Mouse (Mus musculus) lung, adult 2 months (tissue): Measurements from ENCODE around the gene Rhod. TPM values are rescaled to one million over a fixed set of nuclear protein-coding genes. Genes with fewer than 3 reads are reported as not detected.
"Not testable (repeated sequence)": the region's sequence is repeated elsewhere in the genome, so short reads cannot be mapped to it uniquely, and the experiment has no call there.

Experiments
- DNase-seq: peaks from one replicate; pipeline ENCODE4 v3.0.0; 2022
- H3K4me1 ChIP-seq: fragments of 200-500 bp; 2 replicates; pipeline ENCODE4 v1.6.1; 2011; ENCODE audit warnings: low read length; ENCODE audit not compliant: control insufficient read depth, insufficient read depth
- H3K4me3 ChIP-seq: fragments of 200-500 bp; replicated peaks from 2 replicates; pipeline ENCODE3; 2011; ENCODE audit warnings: low read depth, mild to moderate bottlenecking, control low read depth, low read length; ENCODE audit errors: extremely low read depth
- CTCF ChIP-seq: fragments of 200-500 bp; IDR thresholded peaks from 2 replicates; pipeline ENCODE4 v1.5.1; 2011; ENCODE audit warnings: mild to moderate bottlenecking, low read length, control low read depth; ENCODE audit not compliant: insufficient read depth
- POLR2A ChIP-seq: fragments of 200-500 bp; IDR thresholded peaks from 2 replicates; pipeline ENCODE4 v1.6.1; 2011; ENCODE audit warnings: low read depth, mild to moderate bottlenecking, control low read depth, low read length, borderline replicate concordance; ENCODE audit errors: extremely low read depth
- whole genome bisulfite sequencing: fragments of 180-500 bp; shearing (Covaris S2); methylation state at CpG from one replicate; pipeline ENCODE4 v1.1.7; 2018; 5-methylcytosine and 5-hydroxymethylcytosine counted together
- polyA plus RNA-seq: library from polyadenylated mRNA; depleted of rRNA; stranded (reverse); fragments of >200 nt; gene quantifications from 2 replicates; pipeline ENCODE4 v1.2.3, GENCODE M21; 2012; rRNA removed

Gene Rhod
- polyA plus RNA-seq, 1 experiment, result 17.5 TPM

DNA sequence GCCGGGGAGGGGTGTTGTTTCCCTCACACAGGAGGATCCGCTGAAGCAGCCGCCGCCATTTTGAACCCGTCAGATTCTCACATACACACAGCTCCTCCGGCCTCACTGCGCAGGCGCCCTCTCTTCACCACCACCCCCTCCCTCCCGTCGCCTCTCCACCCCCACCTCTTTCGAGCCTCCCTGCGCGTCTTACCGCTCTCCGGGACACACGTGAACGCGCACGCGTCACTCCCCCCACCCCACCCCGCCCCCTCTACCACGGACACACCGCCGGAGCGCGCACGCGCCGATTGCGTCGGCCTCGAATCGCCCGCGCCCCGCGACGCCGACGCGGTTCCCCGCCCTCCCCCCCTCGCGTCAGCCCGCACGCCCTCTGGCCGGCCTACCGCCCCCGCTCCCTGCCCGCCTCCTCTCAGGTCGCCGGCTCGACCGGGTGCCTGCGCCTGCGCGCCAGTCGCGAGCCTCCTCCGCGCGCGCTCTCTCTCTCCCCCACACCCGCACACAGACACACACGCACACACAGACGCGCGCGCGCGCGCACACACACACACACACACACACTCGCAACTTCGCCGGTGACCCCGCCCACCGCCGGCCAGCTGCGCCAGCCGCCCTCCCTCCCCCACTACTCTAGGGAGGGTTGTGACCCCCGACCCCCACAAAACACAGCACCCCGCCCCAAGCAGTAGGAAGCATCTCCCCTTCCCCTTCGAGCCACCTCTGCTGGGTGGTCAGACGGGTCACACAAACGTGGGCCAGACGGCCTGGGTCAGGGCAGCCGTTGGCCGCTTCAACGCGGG is 42.0 kb downstream of the Rhod start:
- 1% methylated on average over 80 of the region's 90 CpGs for WGBS
- Histone ChIP-seq H3K4me1 (peaks cover 14% of the 10 kb centered on the region), H3K4me3 (peak overlapping the region; percentile 84)
- peak; percentile 90 for DNase-seq
- TF ChIP-seq CTCF, result no peak
- peak; percentile 88; the same call in 1 of the 2 replicates for TF ChIP-seq POLR2A

DNA sequence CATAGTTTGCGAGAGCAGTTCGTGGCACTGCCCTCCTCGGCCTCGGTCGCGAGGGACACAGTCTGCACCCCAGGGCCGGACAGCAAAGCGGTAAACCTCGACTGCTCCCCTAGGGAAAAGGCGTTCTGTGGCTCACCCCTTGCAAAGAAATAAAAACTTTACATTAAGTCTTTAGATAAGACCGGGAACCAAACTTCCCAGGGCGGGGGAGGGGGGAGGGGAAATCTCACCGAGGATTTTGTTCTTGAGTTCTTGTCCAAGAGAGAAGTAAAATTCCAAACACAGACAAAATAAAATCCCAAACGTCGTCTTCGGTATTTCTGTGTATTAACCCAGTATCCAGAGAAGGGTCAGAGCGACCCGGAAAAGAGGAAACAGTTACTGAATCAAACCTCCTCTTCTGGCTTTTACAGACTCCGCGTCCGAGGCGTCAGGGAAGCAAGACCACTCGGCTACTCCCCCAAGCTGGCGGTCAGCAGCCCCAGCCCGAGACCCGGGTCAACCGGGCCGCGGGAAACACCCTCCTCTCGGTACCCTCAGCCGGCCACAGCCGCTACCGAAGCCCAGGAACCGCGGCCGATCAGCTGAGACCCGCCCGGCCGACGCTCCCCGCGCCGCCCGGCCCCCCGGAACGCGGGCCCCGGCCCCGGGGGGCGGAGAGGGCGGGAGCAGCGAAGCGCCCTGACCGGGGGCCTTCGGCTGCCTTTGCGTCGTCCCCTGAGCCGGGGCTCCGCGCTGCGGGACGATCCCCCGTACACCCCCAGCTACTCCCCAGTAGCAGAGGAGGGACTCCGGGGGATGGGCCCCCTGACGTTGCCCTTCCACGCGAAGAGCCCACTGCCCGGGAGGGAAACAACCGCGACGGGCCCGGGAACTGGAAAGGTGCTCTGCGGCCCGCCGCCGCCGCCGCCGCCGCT is 42.9 kb downstream of the Rhod start:
- TF ChIP-seq POLR2A, result no peak
- no peak for TF ChIP-seq CTCF
- DNase-seq, result peak; percentile 55
- under 1% methylated on average over 80 of the region's 80 CpGs for WGBS
- peaks cover 14% of the 10 kb centered on the region for H3K4me1 ChIP-seq
- H3K4me3 ChIP-seq, result peak overlapping the region; percentile 82

DNA sequence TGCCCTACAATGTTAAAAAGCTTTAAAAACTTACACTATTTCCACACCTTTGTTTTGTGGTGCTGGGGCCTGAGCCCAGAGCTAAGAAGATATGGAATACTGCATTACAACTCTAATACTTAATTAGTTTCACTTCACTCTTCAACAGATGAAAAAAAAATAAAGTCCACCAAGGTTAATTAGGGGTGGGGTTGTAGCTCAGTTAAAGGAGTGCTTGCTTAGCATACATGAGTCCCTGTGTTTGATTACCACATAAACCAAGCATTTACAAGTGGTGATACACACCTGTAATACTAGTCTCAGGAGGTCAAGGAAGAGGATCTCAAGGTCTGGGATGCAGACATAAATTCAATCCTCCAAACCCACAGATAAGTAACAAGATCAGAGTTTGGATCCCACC is 52.0 kb downstream of the Rhod start:
- DNase-seq, result no peak
- H3K4me1 ChIP-seq, result no peaks in the 10 kb centered on the region; the same call in 1 of the 2 replicates
- no peak for TF ChIP-seq CTCF
- TF ChIP-seq POLR2A, result no peak
- H3K4me3 ChIP-seq, result no peak overlapping the region

DNA sequence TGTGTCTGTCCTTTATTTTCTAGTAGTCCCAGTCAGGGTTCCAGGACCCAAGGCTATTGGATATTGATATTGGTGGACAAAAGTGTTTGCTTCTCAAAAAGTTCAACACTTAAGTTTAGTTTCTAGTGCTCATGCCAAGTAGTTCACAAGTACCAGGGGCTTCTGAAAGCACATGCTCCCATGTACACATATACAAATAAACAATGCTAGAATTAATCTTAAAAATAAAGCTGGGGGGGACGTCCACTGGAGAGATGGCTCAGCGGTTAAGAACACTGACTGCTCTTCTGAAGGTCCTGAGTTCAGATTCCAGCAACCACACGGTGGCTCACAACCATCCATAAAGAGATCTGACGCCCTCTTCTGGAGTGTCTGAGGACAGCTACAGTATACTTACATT is 54.2 kb downstream of the Rhod start:
- no peak for TF ChIP-seq CTCF
- TF ChIP-seq POLR2A, result no peak

DNA sequence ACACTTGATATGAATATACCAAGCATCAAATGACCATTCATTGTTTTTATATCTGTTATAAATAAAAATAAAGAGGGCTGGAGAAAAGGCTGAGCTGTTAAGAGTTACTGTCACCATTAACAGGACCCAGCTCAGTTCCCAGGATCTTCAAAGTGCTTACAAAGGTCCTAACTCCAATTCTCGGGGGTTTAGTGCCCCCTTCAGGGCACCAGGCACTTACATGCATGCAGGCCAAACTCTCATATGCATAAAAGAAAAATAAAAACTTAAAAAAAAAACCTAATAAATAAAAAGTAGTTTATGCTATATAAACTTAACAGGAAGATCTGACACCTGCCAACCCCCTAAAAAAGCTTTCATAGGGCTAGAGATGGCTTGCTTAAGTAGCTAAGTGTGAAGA is 54.9 kb downstream of the Rhod start:
- no peak for TF ChIP-seq POLR2A
- TF ChIP-seq CTCF, result 0 out of 2 replicates have a peak, but pooled peaks have one; percentile 5
- no peaks in the 10 kb centered on the region; the same call in 1 of the 2 replicates for H3K4me1 ChIP-seq
- no peak overlapping the region for H3K4me3 ChIP-seq
- no peak for DNase-seq
- 33% methylated on average over 1 of the region's 1 CpGs for WGBS

More for the DNA sequence above, 54.2 kb downstream of the Rhod start:
- DNase-seq, result no peak
- 71% methylated on average over 4 of the region's 4 CpGs for WGBS
- Histone ChIP-seq H3K4me3 (no peak overlapping the region), H3K4me1 (no peaks in the 10 kb centered on the region; the same call in 1 of the 2 replicates)

DNA sequence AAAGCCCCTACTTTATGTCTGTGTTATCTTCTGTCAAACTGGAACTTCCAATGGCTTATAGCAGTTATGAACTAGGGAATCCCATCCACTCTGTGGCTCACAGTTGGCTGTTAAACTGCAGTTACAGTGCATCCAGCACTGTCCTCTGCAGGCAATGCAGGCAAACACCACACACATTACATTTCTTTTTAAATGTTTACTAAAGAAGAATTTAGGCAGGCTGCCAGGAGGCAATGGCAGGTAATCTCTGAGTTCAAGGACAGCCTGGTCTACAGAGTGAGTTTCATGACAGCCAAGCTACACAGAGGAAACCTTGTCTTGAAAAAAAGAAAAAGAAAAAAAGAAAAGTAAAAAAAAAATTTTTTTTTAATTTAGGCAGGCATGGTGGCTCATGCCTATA is 55.9 kb downstream of the Rhod start:
- no peak overlapping the region for H3K4me3 ChIP-seq
- H3K4me1 ChIP-seq, result no peaks in the 10 kb centered on the region; the same call in 1 of the 2 replicates
- TF ChIP-seq POLR2A (no peak), CTCF (no peak)
- no peak for DNase-seq

DNA sequence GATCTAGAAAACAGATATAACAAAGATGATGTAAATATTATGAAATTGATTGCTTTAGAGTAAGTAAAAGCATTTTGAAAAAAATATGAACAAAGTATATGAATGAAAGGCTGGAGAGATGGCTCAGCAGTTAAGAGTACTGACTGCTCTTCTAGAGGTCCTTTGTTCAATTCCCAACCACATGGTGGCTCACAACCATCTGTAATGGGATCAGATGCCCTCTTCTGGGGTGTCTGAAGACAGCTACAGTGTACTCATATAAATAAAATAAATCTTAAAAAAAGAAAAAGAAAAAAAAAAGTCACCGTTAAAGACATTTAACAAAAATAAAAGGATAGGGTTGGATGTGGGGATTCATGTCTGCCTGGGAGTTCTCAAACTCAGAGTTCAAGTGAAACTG is 56.9 kb downstream of the Rhod start:
- not testable (repeated sequence) for H3K4me3 ChIP-seq, H3K4me1 ChIP-seq, DNase-seq
- 72% methylated on average over 1 of the region's 1 CpGs for WGBS

Other genes with a start within 250 kb of the Rhod start
- 23.6 and 24.2 TPM in 2 replicates for gene Tbc1d10c, start 248.1 kb downstream of the Rhod start, polyA plus RNA-seq
- gene Ppp1ca, start 247.4 kb downstream of the Rhod start, polyA plus RNA-seq, result 373 and 384 TPM in 2 replicates
- 32.3 and 36.9 TPM in 2 replicates for gene Rad9a, start 237.8 kb downstream of the Rhod start, polyA plus RNA-seq
- gene Clcf1, start 225.2 kb downstream of the Rhod start, polyA plus RNA-seq, result 34.0 and 42.0 TPM in 2 replicates
- gene AC109138.7, start 225.1 kb downstream of the Rhod start, polyA plus RNA-seq, result not detected in 2 replicates
- 110 and 112 TPM in 2 replicates for gene Pold4, start 207.5 kb downstream of the Rhod start, polyA plus RNA-seq
- gene Ssh3, start 170.3 kb downstream of the Rhod start, polyA plus RNA-seq, result 82.3 and 98.0 TPM in 2 replicates
- gene Ankrd13d, start 156.3 kb downstream of the Rhod start, polyA plus RNA-seq, result 7.3 and 8.4 TPM in 2 replicates
- 110 and 120 TPM in 2 replicates for gene Grk2, start 133.2 kb downstream of the Rhod start, polyA plus RNA-seq
- gene Kdm2a, start 41.1 kb downstream of the Rhod start, polyA plus RNA-seq, result 71.0 and 80.8 TPM in 2 replicates
- gene Syt12, start 38.0 kb upstream of the Rhod start, polyA plus RNA-seq, result 0.82 and 2.3 TPM in 2 replicates
- 0.23 and 0.82 TPM in 2 replicates for gene 2010003K11Rik, start 59.2 kb upstream of the Rhod start, polyA plus RNA-seq
- 52.7 and 62.6 TPM in 2 replicates for gene Pcx, start 71.0 kb upstream of the Rhod start, polyA plus RNA-seq
- 24.6 and 28.8 TPM in 2 replicates for gene Lrfn4, start 176.2 kb upstream of the Rhod start, polyA plus RNA-seq
- 86.2 and 98.0 TPM in 2 replicates for gene Rce1, start 186.2 kb upstream of the Rhod start, polyA plus RNA-seq